Mouse (Mus musculus) cerebellum, adult 9-10 months (tissue): ENCODE measurements around the gene Parva.

Source experiments
- DNase-seq: peaks from one replicate; pipeline ENCODE4 v3.0.0; 2022

Gene Parva

GRCm38 (mm10) chr7:112427357-112428157 is at the start of gene Parva:
Gene Parva, plus strand, starts transcription at chr7:112427505.
- peak; percentile 73 for DNase-seq

GRCm38 (mm10) chr7:112378056-112378455 is 49.2 kb upstream of the Parva start:
- no peak for DNase-seq

GRCm38 (mm10) chr7:112378476-112378875 is 48.8 kb upstream of the Parva start:
- no peak for DNase-seq

- no peak for DNase-seq
Observed at GRCm38 (mm10) chr7:112386521-112386920, 40.8 kb upstream of the Parva start.

GRCm38 (mm10) chr7:112387876-112388275 is 39.4 kb upstream of the Parva start:
- no peak for DNase-seq

- no peak for DNase-seq
Observed at GRCm38 (mm10) chr7:112388363-112388875, 38.9 kb upstream of the Parva start.

- DNase-seq = no peak
Observed at GRCm38 (mm10) chr7:112389611-112390251, 37.6 kb upstream of the Parva start.

GRCm38 (mm10) chr7:112390252-112390936 is 36.9 kb upstream of the Parva start:
- DNase-seq = no peak

- no peak for DNase-seq
Observed at GRCm38 (mm10) chr7:112390937-112391605, 36.2 kb upstream of the Parva start.

- DNase-seq = no peak
Observed at GRCm38 (mm10) chr7:112397786-112398185, 29.5 kb upstream of the Parva start.

GRCm38 (mm10) chr7:112399425-112400170 is 27.7 kb upstream of the Parva start:
- no peak for DNase-seq

- peak; percentile 79 for DNase-seq
Observed at GRCm38 (mm10) chr7:112400175-112400574, 27.1 kb upstream of the Parva start.

- DNase-seq = no peak
Observed at GRCm38 (mm10) chr7:112405061-112405460, 22.2 kb upstream of the Parva start.

- peak; percentile 24 for DNase-seq
Observed at GRCm38 (mm10) chr7:112405578-112405977, 21.7 kb upstream of the Parva start.

GRCm38 (mm10) chr7:112407597-112407996 is 19.7 kb upstream of the Parva start:
- no peak for DNase-seq

- DNase-seq = no peak
Observed at GRCm38 (mm10) chr7:112409991-112410390, 17.3 kb upstream of the Parva start.

GRCm38 (mm10) chr7:112413286-112413685 is 14.0 kb upstream of the Parva start:
- no peak for DNase-seq

- DNase-seq = no peak
Observed at GRCm38 (mm10) chr7:112416058-112416526, 11.2 kb upstream of the Parva start.

GRCm38 (mm10) chr7:112416730-112417513 is 10.4 kb upstream of the Parva start:
- no peak for DNase-seq

- no peak for DNase-seq
Observed at GRCm38 (mm10) chr7:112417598-112417997, 9.7 kb upstream of the Parva start.

GRCm38 (mm10) chr7:112423438-112423837 is 3.9 kb upstream of the Parva start:
- DNase-seq = no peak
